Mouse (Mus musculus) neural tube, embryonic 12.5 days (tissue): ENCODE data around the gene Cd81. TPM values are rescaled to one million over a fixed set of nuclear protein-coding genes. Genes with fewer than 3 reads are reported as not detected.

Experiments
- ATAC-seq: fragments of 200-750 bp; cut with Nextera tagmentation; 2 replicates; pipeline ENCODE4 v1.8.0; 2017; ENCODE audit warnings: low read depth, mild to moderate bottlenecking, moderate TSS enrichment, moderate library complexity; ENCODE audit not compliant: low FRiP score
- H3K27ac ChIP-seq: fragments of 300-500 bp; sonication (generic); 2 replicates; pipeline ENCODE4 v1.5.1; 2016
- H3K27me3 ChIP-seq: fragments of 300-500 bp; sonication (generic); replicated peaks from 2 replicates; pipeline ENCODE4 v1.6.1; 2016; ENCODE audit warnings: mild to moderate bottlenecking
- H3K36me3 ChIP-seq: fragments of 300-500 bp; sonication (generic); 2 replicates; pipeline ENCODE4 v1.6.1; 2016; ENCODE audit warnings: mild to moderate bottlenecking
- H3K4me1 ChIP-seq: fragments of 300-500 bp; sonication (generic); 2 replicates; pipeline ENCODE4 v1.6.1; 2016
- H3K4me2 ChIP-seq: fragments of 300-500 bp; sonication (generic); replicated peaks from 2 replicates; pipeline ENCODE4 v1.6.1; 2016; ENCODE audit warnings: mild to moderate bottlenecking
- H3K4me3 ChIP-seq: fragments of 300-500 bp; sonication (generic); 2 replicates; pipeline ENCODE4 v1.5.1; 2016
- H3K9ac ChIP-seq: fragments of 300-500 bp; sonication (generic); 2 replicates; pipeline ENCODE4 v1.6.1; 2016; ENCODE audit warnings: mild to moderate bottlenecking
- H3K9me3 ChIP-seq: fragments of 300-500 bp; sonication (generic); 2 replicates; pipeline ENCODE4 v1.6.1; 2016; ENCODE audit warnings: mild to moderate bottlenecking
- WGBS: fragments of 180-500 bp; shearing (Covaris S2); methylation state at CpG from one replicate; pipeline ENCODE4 v1.1.7; 2016; 5-methylcytosine and 5-hydroxymethylcytosine counted together
- polyA plus RNA-seq: library from polyadenylated mRNA; unstranded; fragments of >200 nt; fragmentation: Nextera tagmentation; extraction: Ambion mirVana; gene quantifications from 2 replicates; pipeline ENCODE4 v1.2.1, GENCODE M21; 2016

The Cd81 gene
- polyA plus RNA-seq, 1 experiment from 2014 or later: 255 TPM

- Histone ChIP-seq H3K4me1 (peaks cover under 1% of the 10 kb centered on the region), H3K36me3 (no peaks in the 10 kb centered on the region), H3K9ac (no peak overlapping the region), H3K27me3 (peaks cover 16% of the 10 kb centered on the region), H3K4me2 (no peak overlapping the region), H3K9me3 (peaks cover 3% of the 10 kb centered on the region; the same call in 1 of the 2 replicates), H3K4me3 (no peak overlapping the region), H3K27ac (no peak overlapping the region)
- no peak for ATAC-seq
- WGBS: 52% methylated on average over 1 of the region's 1 CpGs
These were observed 59.9 kb downstream of the Cd81 start for GRCm38 (mm10) chr7:143112395-143112794.

- Histone ChIP-seq H3K9ac (no peak overlapping the region), H3K27me3 (no peaks in the 10 kb centered on the region), H3K27ac (no peak overlapping the region), H3K9me3 (peaks cover 3% of the 10 kb centered on the region; the same call in 1 of the 2 replicates), H3K4me3 (no peak overlapping the region), H3K4me2 (no peak overlapping the region), H3K4me1 (peaks cover 4% of the 10 kb centered on the region; the same call in 1 of the 2 replicates), H3K36me3 (no peaks in the 10 kb centered on the region)
- no peak for ATAC-seq
These were observed 62.2 kb downstream of the Cd81 start for GRCm38 (mm10) chr7:143114773-143115172.

GRCm38 (mm10) chr7:143116521-143116920 is 64.0 kb downstream of the Cd81 start:
- Histone ChIP-seq H3K4me2 (no peak overlapping the region), H3K9me3 (peaks cover 3% of the 10 kb centered on the region; the same call in 1 of the 2 replicates), H3K27me3 (no peaks in the 10 kb centered on the region), H3K9ac (no peak overlapping the region), H3K4me3 (no peak overlapping the region), H3K36me3 (no peaks in the 10 kb centered on the region), H3K27ac (no peak overlapping the region), H3K4me1 (peaks cover 11% of the 10 kb centered on the region; the same call in 1 of the 2 replicates)
- 83% methylated on average over 5 of the region's 5 CpGs for WGBS
- no peak for ATAC-seq

Other genes starting within 250 kb of the Cd81 start
- 21.6 and 28.0 TPM in 2 replicates for gene Th, start 121.6 kb upstream of the Cd81 start, polyA plus RNA-seq
- gene Ascl2, start 83.5 kb upstream of the Cd81 start, polyA plus RNA-seq: 0.15 and 0.66 TPM in 2 replicates
- 1.4 and 2.2 TPM in 2 replicates for gene Tspan32, start 47.7 kb upstream of the Cd81 start, polyA plus RNA-seq
- gene Tssc4, start 16.5 kb downstream of the Cd81 start, polyA plus RNA-seq: 91.7 and 96.3 TPM in 2 replicates
- gene Trpm5, start 41.9 kb downstream of the Cd81 start, polyA plus RNA-seq: 1.8 and 2.2 TPM in 2 replicates
- gene Kcnq1, start 53.6 kb downstream of the Cd81 start, polyA plus RNA-seq: 0.99 and 2.0 TPM in 2 replicates